Mouse (Mus musculus): ENCODE data around the gene Lpgat1. TPM values are rescaled to one million over a fixed set of nuclear protein-coding genes. Genes with fewer than 3 reads are reported as not detected.

The Lpgat1 gene
- 23.6 and 25.4 TPM in 2 replicates for polyA plus RNA-seq (2015; fragmentation: Nextera tagmentation; extraction: Ambion mirVana)

DNA sequence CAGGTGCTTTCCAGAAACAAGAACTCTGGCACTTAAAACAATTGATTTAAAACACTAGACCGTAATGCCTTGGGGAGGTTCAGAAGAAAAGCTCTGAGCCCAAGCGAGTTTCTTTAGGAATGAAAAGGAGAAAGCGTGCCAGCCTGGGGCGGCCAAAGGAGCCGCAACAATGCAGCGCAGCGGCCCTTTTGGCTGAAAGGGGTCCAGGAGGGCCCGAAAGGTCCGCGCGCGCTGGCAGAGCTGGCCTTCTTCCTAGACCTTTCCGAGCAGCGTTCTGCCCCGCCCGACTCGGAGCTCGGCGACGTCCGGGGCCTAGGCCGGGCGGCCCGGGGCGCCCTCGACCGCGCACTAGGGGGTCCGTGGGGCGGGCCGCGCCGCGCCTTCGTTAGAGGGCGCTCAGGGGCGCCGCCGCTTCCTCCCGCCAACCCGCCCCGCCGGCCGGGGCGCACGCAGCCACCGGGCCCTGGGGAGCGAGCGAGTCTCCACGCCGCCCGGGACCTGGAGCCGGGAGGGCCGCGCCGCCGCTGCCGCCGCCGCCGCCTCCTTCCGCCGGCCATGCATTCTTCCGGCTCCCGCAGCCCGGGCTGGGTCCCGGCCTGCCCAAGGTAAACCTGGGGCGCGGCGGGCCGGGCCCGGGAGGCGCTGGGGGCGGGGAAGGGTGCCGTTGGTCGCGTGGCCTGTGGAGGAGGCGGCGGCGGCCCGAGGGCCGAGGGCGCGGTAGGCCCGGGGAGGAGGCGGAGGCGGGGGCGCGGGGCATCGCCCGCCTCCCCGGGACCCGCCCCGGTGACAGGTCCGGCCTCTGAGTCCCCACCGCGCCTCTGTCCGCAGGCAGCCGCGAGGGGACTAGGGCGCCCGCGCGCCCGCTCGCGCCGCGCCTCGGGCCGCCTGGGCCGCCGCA, at the start of gene Lpgat1:
TSS of gene Lpgat1 (plus strand) at position 234 of the 898 bp plus-strand sequence.
- ATAC-seq (ENCODE audit: insufficient number of reproducible peaks, low FRiP score, low TSS enrichment, low read depth) = peak; percentile 84
- H3K9me3 ChIP-seq (replicated peaks) = no peaks in the 10 kb centered on the region
- H3K4me2 ChIP-seq (replicated peaks) = peak within 1 kb of the TSS; percentile 87
- peaks cover 11% of the 10 kb centered on the region; the same call in 1 of the 2 replicates for H3K36me3 ChIP-seq
- H3K27ac ChIP-seq (replicated peaks) = peak within 1 kb of the TSS; percentile 85
- peaks cover 26% of the 10 kb centered on the region for H3K4me1 ChIP-seq
- peak within 1 kb of the TSS; percentile 85 for H3K4me3 ChIP-seq (replicated peaks)
- no peaks in the 10 kb centered on the region for H3K27me3 ChIP-seq
- peak within 1 kb of the TSS; percentile 85 for H3K9ac ChIP-seq
- under 1% methylated on average over 97 of the region's 113 CpGs for WGBS

DNA sequence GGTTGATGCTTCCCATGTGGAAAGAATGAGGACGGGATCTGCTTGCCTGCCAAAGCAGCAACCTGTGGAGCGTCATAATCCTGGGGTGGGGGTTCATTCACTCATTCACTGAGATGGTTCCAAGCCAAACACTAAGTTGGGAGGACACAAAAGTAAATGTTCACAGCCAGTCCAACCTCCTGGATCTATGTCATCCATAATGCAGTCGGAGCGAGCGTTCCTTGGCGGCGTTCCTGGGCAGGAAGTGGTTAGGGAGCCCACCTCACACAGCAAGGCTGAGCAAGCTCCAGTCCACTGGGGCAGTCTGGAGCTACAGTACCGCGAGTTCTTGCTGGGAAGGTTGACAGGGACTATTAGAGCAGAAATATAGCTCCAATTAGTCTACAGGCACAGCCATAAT, 49.6 kb upstream of the Lpgat1 start:
- H3K4me3 ChIP-seq (replicated peaks) = no peak overlapping the region
- H3K36me3 ChIP-seq = no peaks in the 10 kb centered on the region
- no peak overlapping the region for H3K27ac ChIP-seq (replicated peaks)
- H3K27me3 ChIP-seq = no peaks in the 10 kb centered on the region
- no peaks in the 10 kb centered on the region for H3K9me3 ChIP-seq (replicated peaks)
- H3K4me1 ChIP-seq = no peaks in the 10 kb centered on the region
- no peak overlapping the region for H3K9ac ChIP-seq
- ATAC-seq (ENCODE audit: insufficient number of reproducible peaks, low FRiP score, low TSS enrichment, low read depth) = peak; percentile 63; the same call in 1 of the 2 replicates
- no peak overlapping the region for H3K4me2 ChIP-seq (replicated peaks)
- 71% methylated on average over 9 of the region's 9 CpGs for WGBS

DNA sequence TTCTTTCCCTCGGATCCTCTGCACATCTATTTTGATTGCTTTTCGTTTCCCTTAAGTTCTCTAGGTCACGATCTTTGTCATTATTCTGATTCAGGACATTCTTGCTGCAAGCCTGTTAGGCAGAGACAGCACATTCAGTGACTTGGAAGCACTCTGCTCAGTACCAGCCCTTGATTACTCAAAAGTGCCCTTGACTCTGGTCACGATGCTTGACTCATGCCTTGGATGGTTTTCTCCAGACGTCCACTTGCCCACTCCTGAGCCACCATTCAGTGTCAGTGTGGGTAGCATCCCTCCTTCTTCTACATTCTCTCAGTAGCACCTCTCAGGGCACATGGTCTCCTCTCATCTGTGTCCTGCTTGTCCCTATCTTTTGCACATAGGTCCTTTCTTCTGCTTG, 43.6 kb upstream of the Lpgat1 start:
- no peaks in the 10 kb centered on the region for H3K4me1 ChIP-seq
- H3K4me3 ChIP-seq (replicated peaks) = no peak overlapping the region
- H3K27ac ChIP-seq (replicated peaks) = no peak overlapping the region
- no peak for ATAC-seq (ENCODE audit: insufficient number of reproducible peaks, low FRiP score, low TSS enrichment, low read depth)
- H3K9ac ChIP-seq = no peak overlapping the region
- 77% methylated on average over 5 of the region's 5 CpGs for WGBS
- H3K4me2 ChIP-seq (replicated peaks) = no peak overlapping the region
- H3K27me3 ChIP-seq = no peaks in the 10 kb centered on the region
- H3K9me3 ChIP-seq (replicated peaks) = no peaks in the 10 kb centered on the region
- no peaks in the 10 kb centered on the region for H3K36me3 ChIP-seq

GRCm38 (mm10) chr1:191681633-191682032, 36.0 kb upstream of the Lpgat1 start:
- H3K36me3 ChIP-seq = no peaks in the 10 kb centered on the region
- H3K27ac ChIP-seq (replicated peaks) = no peak overlapping the region
- WGBS = 75% methylated on average over 2 of the region's 2 CpGs
- H3K27me3 ChIP-seq = no peaks in the 10 kb centered on the region
- H3K9ac ChIP-seq = no peak overlapping the region
- H3K4me1 ChIP-seq = no peaks in the 10 kb centered on the region
- 0 out of 2 replicates have a peak, but pooled peaks cover 11% of the 10 kb centered on the region for H3K9me3 ChIP-seq (replicated peaks)
- ATAC-seq (ENCODE audit: insufficient number of reproducible peaks, low FRiP score, low TSS enrichment, low read depth) = no peak
- no peak overlapping the region for H3K4me3 ChIP-seq (replicated peaks)
- no peak overlapping the region for H3K4me2 ChIP-seq (replicated peaks)

- no peak overlapping the region for H3K27ac ChIP-seq (replicated peaks)
- H3K36me3 ChIP-seq = no peaks in the 10 kb centered on the region
- H3K9ac ChIP-seq = no peak overlapping the region
- WGBS = 81% methylated on average over 7 of the region's 7 CpGs
- no peak for ATAC-seq (ENCODE audit: insufficient number of reproducible peaks, low FRiP score, low TSS enrichment, low read depth)
- H3K4me2 ChIP-seq (replicated peaks) = no peak overlapping the region
- H3K4me1 ChIP-seq = no peaks in the 10 kb centered on the region
- no peak overlapping the region for H3K4me3 ChIP-seq (replicated peaks)
- H3K9me3 ChIP-seq (replicated peaks) = 0 out of 2 replicates have a peak, but pooled peaks cover 11% of the 10 kb centered on the region
- H3K27me3 ChIP-seq = no peaks in the 10 kb centered on the region
Observed at GRCm38 (mm10) chr1:191687531-191687930, 30.1 kb upstream of the Lpgat1 start.

GRCm38 (mm10) chr1:191693231-191693630, 24.4 kb upstream of the Lpgat1 start:
- H3K9me3 ChIP-seq (replicated peaks) = no peaks in the 10 kb centered on the region
- no peak overlapping the region for H3K27ac ChIP-seq (replicated peaks)
- H3K9ac ChIP-seq = no peak overlapping the region
- no peak overlapping the region for H3K4me3 ChIP-seq (replicated peaks)
- no peak overlapping the region for H3K4me2 ChIP-seq (replicated peaks)
- H3K36me3 ChIP-seq = no peaks in the 10 kb centered on the region
- 44% methylated on average over 4 of the region's 4 CpGs for WGBS
- H3K27me3 ChIP-seq = no peaks in the 10 kb centered on the region
- peaks cover 7% of the 10 kb centered on the region; the same call in 1 of the 2 replicates for H3K4me1 ChIP-seq
- ATAC-seq (ENCODE audit: insufficient number of reproducible peaks, low FRiP score, low TSS enrichment, low read depth) = no peak

- H3K27me3 ChIP-seq = no peaks in the 10 kb centered on the region
- no peaks in the 10 kb centered on the region for H3K9me3 ChIP-seq (replicated peaks)
- no peak overlapping the region for H3K9ac ChIP-seq
- no peak for ATAC-seq (ENCODE audit: insufficient number of reproducible peaks, low FRiP score, low TSS enrichment, low read depth)
- no peak overlapping the region for H3K27ac ChIP-seq (replicated peaks)
- 11% methylated on average over 1 of the region's 1 CpGs for WGBS
- no peaks in the 10 kb centered on the region for H3K36me3 ChIP-seq
- no peak overlapping the region for H3K4me3 ChIP-seq (replicated peaks)
- peaks cover under 1% of the 10 kb centered on the region; the same call in 1 of the 2 replicates for H3K4me1 ChIP-seq
- no peak overlapping the region for H3K4me2 ChIP-seq (replicated peaks)
Observed at GRCm38 (mm10) chr1:191698253-191698795, 19.3 kb upstream of the Lpgat1 start.

DNA sequence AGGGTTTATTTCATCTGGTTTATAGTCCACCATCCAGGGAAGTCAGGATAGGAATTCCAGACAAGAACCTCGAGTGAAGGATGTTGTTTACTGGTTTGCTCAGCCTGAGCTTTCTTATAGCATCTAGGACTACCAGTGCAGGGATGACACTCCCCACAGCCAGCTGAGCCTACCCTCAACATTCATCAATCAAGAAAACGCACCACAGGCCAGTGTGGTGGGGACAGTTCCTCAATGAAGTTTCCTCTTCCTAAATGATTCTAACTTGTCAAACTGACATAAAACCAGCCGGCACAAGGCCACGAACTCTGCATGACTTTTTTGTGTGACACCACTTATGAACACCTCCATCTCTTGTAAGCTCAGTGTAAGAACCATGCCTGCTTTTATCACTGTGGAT, 13.1 kb upstream of the Lpgat1 start:
- no peaks in the 10 kb centered on the region for H3K27me3 ChIP-seq
- WGBS = 66% methylated on average over 4 of the region's 4 CpGs
- ATAC-seq (ENCODE audit: insufficient number of reproducible peaks, low FRiP score, low TSS enrichment, low read depth) = no peak
- no peak overlapping the region for H3K27ac ChIP-seq (replicated peaks)
- H3K4me1 ChIP-seq = no peaks in the 10 kb centered on the region
- H3K9me3 ChIP-seq (replicated peaks) = no peaks in the 10 kb centered on the region
- no peak overlapping the region for H3K4me3 ChIP-seq (replicated peaks)
- H3K9ac ChIP-seq = no peak overlapping the region
- no peak overlapping the region for H3K4me2 ChIP-seq (replicated peaks)
- no peaks in the 10 kb centered on the region for H3K36me3 ChIP-seq

DNA sequence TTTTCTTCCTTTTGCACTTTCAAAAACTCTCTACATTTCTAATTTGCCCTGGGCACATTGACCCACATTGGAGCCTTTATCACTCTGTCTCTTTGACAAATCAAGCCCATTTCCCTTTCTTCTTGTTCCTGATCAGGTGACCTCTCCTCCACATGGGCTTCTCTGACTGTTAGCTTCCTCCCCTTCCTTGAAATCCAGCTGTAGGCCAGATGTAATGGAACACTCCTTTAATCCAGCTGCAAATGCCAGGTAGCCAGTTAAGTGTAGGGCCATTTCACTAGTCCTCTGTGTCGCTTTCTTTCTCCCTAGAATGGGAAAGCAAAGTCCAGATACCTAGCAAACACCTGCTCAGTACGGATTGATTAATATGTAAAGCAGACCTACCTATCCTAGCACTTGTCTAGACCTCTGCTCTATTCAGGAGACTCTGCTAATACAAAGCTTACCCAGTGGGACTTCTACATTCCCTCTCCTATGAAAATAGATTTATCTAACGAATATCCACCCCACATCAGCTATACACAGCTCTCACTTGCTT, 11.0 kb upstream of the Lpgat1 start:
- Histone ChIP-seq H3K9ac (no peak overlapping the region), H3K36me3 (no peaks in the 10 kb centered on the region), H3K27me3 (no peaks in the 10 kb centered on the region), H3K4me3 (replicated peaks) (no peak overlapping the region), H3K4me2 (replicated peaks) (no peak overlapping the region), H3K9me3 (replicated peaks) (no peaks in the 10 kb centered on the region), H3K27ac (replicated peaks) (no peak overlapping the region), H3K4me1 (no peaks in the 10 kb centered on the region)
- ATAC-seq (ENCODE audit: insufficient number of reproducible peaks, low FRiP score, low TSS enrichment, low read depth) = no peak
- 69% methylated on average over 3 of the region's 3 CpGs for WGBS

- H3K9me3 ChIP-seq (replicated peaks) = no peaks in the 10 kb centered on the region
- H3K4me3 ChIP-seq (replicated peaks) = no peak overlapping the region
- H3K9ac ChIP-seq = no peak overlapping the region
- no peak overlapping the region for H3K27ac ChIP-seq (replicated peaks)
- no peaks in the 10 kb centered on the region for H3K27me3 ChIP-seq
- no peak overlapping the region for H3K4me2 ChIP-seq (replicated peaks)
- 71% methylated on average over 2 of the region's 2 CpGs for WGBS
- H3K4me1 ChIP-seq = no peaks in the 10 kb centered on the region
- ATAC-seq (ENCODE audit: insufficient number of reproducible peaks, low FRiP score, low TSS enrichment, low read depth) = no peak
- H3K36me3 ChIP-seq = no peaks in the 10 kb centered on the region
Observed at GRCm38 (mm10) chr1:191709811-191710210, 7.8 kb upstream of the Lpgat1 start.

GRCm38 (mm10) chr1:191712224-191712838, 5.3 kb upstream of the Lpgat1 start:
- Histone ChIP-seq H3K9me3 (replicated peaks) (no peaks in the 10 kb centered on the region), H3K4me3 (replicated peaks) (no peak overlapping the region), H3K9ac (no peak overlapping the region), H3K27ac (replicated peaks) (no peak overlapping the region), H3K36me3 (no peaks in the 10 kb centered on the region), H3K4me1 (0 out of 2 replicates have a peak, but pooled peaks cover 5% of the 10 kb centered on the region), H3K27me3 (no peaks in the 10 kb centered on the region), H3K4me2 (replicated peaks) (no peak overlapping the region)
- no peak for ATAC-seq (ENCODE audit: insufficient number of reproducible peaks, low FRiP score, low TSS enrichment, low read depth)
- 73% methylated on average over 4 of the region's 4 CpGs for WGBS
